Mouse (Mus musculus): ENCODE measurements around the gene Rgs12.

DNA sequence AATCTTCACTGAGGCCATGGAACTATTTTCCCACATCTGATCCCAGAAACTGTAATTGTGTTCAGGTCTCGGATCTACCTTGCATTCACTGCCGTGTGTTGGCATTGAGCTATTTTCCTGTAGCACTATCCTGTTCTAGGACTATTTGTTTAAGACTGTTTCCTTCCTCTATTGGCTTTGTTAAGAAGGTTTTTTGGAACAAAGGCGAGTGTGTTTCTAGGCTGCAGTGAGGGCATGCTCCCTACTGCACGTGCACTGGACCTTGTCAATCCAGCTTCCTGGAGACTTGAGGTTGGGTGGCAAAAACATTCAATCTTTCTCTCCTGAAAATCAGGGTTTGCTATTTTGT, 16.8 kb upstream of the Rgs12 start:
- TF ChIP-seq CTCF (IDR thresholded peaks at IDR 0.05; ENCODE audit: control insufficient read depth, insufficient read depth, insufficient read length) (no peak), USF1 (IDR thresholded peaks at IDR 0.05; ENCODE audit: low read depth) (no peak), MAX (IDR thresholded peaks at IDR 0.05) (no peak), MYOD1 (IDR thresholded peaks at IDR 0.05; ENCODE audit: control insufficient read depth, insufficient read length, low read depth) (no peak), FOSL1 (IDR thresholded peaks at IDR 0.05; ENCODE audit: insufficient read depth, low read length, poor library complexity, severe bottlenecking) (no peak)
